Mouse (Mus musculus) cerebellum, postnatal 10 days (tissue): ENCODE data around the gene 4930469K13Rik.

ENCODE experiments used
- DNase-seq, 2 experiments: peaks; one replicate each; pipeline ENCODE4 v3.0.0; 2021; ENCODE audit warnings: mixed read lengths in 2 of 2

The 4930469K13Rik gene

DNA sequence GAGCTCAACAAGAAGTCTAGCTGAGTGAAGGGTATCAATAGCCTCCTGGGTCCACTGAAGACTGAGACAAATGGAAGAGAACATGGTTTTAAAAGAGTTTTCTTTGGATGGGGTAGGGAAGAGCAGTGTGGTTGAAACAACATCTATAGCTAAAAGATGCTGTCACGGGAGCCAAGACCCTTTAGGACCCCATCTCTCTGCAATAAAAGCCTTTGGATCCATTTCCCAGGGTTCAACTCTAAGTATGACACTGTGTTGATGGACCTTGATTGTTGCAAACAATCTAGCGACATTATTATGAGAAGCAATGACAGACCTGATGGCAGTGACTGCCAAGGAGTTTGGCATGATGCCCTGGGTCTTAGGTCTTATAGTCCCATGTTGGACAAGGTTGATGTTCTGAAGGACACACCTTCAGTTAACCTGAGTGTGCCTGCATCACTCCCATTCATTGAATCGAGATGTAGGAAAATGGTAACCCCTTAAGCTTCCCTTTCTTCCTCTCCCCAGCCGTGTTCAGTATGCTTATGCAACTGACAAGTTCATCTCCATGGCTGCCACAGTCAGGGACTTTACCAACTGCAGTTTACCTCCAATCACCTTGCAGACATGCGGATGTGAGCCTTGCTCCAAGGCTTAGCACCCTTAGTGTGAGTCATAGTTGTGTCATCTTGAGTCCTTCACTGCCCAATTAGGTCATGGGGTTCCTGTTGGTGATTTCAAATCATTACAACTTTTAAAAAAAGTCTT is 62.3 kb downstream of the 4930469K13Rik start:
- DNase-seq: peak; percentile 10 to 15

DNA sequence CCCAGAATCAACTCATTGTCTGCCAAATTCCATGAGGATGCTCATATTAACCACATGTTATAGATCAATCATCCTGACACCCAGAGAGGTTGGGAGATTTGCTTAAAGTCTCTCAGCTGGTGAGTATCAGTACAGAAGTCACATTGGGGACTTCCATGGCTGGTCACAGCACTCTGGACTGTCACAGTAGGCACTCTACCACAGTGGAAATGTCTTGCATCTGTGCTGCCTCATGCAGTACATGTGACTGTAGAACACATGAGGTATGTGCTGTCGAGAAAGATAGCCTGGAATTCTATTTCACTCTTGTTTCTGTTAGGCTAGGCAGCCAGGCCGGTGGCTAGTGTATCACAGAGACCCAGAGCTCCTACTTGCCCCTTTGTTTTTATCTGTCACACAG is 63.6 kb downstream of the 4930469K13Rik start:
- no peak for DNase-seq

DNA sequence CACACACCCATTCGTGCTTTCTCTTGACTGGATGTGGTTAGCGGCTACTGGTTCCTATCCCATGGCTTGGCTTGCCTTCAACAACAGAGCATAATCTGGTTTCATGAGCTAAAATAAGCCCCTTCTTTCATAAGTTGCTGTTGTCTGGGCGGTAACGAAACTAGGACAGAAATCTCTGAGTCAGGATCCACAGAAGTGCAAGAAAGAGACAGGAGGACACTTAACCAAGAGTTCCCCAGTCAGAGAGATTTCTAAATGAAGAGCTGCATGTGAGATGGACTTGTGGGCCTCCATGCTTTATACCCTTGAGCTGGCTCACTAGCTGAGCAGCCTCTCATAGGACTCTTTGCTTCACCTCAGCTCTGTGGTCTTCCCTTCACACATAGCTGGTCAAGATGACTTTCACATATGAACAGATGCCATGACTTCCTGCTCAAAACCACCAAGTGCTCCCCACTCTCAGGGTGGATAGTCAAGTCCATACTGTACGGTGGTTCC is 64.3 kb downstream of the 4930469K13Rik start:
- DNase-seq: no peak

DNA sequence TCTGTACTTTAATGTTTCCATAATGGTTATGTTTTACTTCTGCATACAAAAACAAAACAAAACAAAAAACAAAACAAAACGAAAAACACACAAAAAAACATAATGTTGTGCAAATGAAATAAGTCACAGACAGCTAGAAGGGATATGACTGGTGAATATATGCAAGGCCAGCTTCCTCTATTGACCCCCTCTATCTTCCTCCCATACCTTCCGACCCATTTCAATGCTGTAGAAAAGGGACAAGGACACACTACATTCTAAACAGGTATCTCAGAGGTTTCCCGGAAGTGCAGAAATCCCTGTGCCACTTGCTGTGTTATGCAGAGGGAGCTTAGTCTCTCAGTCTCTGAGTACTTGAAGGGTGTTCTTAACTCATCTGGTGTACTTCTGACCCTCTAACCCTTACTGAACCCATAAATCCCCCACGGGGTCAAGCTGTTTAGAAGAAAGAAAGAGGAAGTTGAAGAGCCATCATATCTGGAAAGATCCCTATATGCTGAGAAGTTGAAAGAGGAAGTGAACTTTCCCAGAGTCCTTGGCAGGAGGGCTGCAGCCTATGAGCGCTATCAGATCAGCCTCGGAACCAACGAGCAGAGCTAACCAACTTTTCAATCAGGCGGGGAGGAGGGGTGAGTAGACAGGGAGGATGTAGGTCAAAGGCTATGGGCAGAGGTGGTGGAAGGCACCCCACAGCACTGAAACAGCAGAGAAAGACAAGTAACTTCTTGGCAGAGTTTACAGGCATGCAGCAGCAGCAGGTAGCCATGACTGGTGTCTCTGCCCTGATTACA is 67.1 kb downstream of the 4930469K13Rik start:
- no peak for DNase-seq

DNA sequence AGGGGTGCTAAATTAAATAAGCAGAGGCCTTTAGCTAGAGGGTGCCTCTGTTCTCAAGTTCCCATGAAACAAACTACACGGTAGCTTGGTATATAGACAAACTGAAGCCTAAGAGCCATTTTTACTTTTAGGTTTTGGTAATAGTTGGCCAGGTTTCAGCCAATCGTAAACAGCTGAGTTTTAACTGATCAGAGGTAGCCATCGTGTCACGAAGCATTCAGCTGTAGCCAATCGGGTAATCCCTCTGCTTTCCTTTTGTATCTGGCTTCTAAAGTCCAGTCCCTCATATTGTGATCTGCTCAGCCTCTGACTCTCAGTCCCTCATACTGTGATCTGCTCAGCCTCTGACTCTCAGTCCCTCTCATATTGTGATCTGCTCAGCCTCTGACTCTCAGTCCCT is 68.7 kb downstream of the 4930469K13Rik start:
- DNase-seq: no peak

DNA sequence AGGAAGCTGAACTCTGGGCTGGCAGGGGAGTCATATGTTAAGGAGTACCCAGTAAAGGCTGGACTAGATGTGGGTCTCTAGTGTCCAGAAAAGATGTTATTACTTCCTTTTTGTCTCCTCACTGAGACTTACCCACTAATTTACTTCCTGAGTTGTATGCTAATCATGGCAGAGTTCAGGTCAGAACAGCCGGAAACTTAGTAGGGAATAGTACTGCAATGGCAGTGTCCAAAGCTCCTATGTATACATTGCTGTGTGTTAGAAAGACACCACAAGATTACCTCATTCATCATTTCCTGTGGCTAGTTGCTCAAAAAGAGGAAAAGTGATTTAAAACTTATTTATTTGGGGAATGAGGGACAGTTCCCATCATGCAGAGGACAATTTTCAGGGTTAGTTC is 73.3 kb downstream of the 4930469K13Rik start:
- no peak for DNase-seq

DNA sequence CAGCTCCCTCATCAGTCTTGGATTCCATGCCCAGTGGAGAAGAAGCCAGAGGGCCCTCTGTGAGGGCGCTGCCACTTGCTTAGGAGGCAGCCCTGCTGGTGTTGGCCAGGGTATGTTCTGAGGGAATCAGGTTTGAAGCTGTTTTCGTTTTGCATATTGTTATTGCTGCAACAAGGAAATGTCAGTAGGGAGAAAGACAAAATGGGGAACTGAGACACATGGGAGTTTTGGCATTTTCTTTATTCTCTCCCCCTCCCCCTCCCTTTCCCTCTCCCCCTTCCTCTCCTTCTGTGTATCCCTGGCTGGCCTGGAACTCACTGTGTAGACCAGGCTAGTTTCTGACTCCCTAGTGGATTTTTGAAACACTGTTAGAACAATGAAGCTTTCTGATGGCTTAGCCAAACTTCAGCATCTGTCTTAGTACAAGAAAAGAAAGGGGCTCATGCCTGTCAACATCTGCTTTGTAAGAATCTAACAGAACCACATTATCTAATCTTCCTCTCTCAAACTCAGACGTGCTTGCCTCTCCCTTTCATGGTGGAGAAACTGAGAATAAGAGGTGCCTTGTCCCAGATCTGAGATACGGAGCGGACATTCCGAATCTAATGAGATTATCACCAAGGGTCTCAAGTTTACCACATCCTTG is 86.2 kb downstream of the 4930469K13Rik start:
- no peak for DNase-seq

DNA sequence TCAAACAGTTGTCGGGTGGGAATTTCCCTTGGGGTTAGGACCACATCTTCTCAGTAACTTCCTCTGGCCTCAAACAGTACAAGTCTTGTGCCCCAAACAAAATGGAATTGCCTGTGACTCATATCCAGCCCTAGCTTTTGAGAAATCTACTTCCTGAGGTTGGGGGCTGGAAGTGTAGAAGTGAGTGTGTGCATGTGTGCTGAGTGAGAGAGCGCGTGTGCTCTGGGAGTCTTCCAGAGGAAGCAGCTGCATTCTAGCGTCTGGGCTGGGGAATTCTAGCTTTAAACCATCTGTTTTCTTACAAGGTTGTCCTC is 87.5 kb downstream of the 4930469K13Rik start:
- no peak for DNase-seq

DNA sequence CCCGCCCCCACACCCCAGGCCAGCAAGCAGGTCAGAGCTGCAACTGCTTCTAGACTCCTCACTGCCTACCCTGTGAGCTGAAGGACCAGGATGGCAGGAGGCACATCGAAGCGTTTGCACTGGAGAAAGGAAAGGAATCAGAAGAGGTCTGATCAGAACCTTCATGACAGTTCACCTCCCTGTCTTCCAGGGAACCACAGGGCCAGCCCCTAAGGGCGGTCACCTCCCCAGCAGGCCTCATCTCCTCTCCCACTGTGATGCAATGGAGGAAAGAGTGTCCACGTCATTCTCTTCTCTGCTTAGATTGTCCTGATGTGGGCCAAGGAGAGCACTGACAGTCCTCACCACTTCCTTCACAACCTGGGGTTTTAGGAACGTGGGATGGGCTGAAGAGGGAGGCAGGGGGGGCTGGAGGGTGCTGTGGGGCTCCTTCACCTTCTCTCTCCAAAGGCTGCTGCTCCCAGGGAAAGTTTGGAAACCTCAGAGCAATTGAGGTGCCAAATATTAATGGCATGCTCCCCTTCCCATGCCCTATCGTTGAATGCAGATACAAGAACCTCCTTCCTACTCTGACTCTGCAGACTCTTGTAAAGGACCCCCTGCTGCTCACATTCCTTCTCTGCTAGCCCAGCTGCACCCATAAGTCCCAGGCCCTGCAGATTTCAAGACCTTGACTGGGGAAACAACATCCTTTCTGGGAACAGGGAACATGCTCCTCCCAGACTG is 88.1 kb downstream of the 4930469K13Rik start:
- DNase-seq: no peak

DNA sequence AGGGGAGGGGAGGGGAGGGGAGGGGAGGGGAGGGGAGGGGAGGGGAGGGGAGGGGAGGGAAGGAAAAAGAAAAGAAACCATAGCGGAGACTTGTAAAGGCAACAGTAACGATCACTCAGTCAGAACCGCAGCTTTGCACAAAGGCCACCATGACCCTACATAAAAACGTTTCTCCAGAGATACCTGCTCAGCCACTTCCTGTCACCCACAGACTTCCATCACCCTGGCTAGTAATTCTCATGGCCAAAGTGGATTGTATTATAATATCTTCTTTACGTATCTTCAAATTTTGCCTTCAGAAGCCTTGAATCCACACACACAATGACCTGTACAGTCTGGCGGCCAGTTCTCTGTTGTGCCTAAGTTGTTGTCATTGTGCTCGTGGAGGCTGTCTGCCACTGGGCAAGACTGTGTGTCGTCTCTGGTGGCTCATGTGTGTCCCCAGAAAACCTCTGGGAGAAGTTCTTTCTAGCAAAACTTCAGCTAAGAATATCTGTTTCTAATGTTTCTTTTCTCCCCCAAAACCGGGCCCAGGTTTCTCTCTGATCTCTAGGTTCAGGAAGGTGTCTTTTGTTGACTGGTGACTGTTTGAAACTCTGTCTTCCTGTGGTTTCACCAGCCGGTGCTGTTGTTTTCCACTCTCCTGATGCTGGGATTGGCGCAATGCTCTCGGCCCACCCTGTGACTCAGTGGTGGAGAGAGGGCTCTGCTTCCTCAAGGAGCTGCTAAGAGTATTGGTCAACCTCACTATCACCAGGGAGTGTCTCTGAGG is 88.9 kb downstream of the 4930469K13Rik start:
- no peak for DNase-seq

DNA sequence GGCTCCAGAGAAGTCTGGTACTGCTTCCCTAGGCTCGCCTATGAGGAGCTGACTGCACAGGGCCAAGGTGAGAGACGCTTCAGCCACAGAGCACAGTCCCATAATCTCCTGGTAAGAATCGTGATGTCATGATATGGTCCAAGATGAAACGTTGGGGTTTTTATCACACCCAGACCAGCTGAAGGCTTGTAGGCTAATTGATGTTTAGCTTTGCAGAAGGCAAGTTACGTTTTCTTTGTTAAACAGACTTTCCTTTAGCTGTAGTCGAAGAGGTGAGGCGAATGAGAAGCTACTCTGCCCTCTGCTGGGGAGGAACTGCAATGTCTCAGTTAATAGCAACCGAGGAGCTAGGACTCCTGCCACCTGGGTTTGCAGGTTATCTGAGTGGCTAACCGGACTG is 89.7 kb downstream of the 4930469K13Rik start:
- peak; percentile 79 to 81 for DNase-seq

DNA sequence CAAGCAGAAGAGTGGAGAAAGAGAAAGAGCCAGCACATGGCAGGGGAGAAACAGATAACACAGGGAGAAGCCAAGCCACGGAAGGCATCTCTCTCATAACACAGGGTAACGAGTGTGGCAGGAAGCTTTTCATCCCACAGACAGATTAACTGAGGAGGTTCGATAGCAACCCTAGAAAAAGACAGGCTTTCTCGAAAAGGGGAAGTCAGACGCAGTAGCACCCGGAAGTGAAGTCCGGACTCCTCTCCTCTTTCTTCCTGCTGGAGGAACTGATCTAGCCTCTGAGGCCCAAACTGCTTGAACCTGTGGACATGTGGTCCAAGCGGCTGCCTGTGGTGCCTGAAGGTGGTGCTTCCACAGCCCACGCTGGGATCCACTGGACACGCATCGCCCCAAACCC is 90.1 kb downstream of the 4930469K13Rik start:
- no peak for DNase-seq

DNA sequence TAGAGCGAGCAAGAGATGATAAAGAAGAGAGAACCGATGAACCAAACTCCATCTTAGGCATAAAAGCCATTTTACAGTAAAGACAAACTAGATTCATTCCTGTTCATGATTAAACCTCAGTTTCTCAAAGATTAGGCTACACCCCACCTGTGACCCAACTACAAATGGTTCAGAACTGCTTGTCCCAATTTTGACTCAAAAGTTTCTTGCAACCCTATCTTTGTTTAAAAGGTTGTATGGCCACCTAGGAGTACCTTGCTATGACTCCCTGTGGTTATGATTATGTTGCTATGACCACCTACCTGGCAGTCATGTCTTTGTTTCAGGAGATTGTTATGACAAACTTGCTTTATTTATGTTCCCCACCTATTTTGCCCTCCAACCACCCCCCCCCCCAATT is 90.7 kb downstream of the 4930469K13Rik start:
- no peak for DNase-seq

DNA sequence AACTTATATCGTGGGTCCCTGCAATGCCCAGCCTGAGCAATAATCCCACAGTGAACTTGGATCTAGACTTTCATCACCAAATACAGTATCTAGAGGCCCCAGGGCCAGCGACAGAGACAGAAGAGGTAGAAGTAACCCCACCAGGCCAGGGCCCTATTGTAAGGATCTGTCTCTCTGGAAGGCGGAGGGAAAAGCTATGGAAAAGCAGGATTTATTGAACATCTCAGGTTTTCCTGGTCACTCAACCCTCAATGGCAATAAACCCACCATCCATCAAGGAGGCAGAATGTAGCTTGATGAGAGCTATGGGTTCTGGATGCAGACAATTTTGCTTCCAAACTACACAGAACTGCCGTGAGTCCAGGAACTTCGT is 95.8 kb downstream of the 4930469K13Rik start:
- no peak for DNase-seq

DNA sequence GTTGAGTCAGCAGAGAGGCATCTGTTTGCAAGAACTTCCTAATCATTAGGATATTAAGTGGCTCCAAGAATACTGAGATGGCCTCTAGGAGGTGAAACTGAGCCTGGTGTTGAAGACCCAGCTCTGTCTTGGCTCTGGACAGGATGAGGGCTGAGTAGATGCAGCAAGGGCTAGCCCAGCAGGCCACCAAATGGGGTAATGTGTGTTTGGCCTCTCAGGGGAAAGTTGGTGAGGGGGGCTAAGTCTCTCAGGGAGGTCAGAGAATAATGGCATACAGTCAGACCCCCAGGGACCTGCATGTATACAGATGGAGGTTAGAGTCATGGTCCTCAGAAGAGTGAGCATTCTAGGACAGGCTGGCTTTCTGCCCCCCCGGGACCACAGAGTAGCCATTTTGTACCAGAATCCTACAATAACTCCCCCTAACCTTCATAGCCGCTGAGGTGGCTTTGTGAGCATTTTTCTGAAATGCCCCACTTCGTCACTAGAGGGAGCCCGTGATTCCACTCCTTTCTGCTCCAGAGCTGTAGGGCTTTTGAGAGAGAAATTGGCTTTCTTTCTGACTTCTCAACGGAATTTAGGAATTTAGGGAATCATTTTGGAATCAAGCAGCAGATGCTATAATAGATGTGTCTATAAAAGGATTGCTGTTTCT is 96.3 kb downstream of the 4930469K13Rik start:
- DNase-seq: peak; percentile 76 to 80

DNA sequence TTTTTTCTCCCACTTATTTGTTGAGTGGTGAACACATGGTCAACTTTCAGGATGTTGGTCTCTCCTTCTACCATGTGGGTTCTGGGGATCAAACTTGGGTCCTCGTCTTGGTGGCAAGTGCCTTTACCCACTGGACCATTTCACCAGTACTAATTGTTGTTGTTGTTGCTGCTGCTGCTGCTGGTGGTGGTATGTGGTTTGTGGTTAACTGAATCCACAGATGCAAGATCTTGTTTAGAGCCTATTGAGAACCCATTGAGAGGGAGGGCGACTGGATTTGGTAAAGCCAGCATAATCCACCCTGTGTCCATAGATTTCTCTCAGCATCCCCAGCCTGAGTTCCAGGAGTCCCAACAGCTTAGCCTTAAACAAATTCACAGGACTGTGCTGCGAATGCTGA is 97.9 kb downstream of the 4930469K13Rik start:
- no peak for DNase-seq

DNA sequence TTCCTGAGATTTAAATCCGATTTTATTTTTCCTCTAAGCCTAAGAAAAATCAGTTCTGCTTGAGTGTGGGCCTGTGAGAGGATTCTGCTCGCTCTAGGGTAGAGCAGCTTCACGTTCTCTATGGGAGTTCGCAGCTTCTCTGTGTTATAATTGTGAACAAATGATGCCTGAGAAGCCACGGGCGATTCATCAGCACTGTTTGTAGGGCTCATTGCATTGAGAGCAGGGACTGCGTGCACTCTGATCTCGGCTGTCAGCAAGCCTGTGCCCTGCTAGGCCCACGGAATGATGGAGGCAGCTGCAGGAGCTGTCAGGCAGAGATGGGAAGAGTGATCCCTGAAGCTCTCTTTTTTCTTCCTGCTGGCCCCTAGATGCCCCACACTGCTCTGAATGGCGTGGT is 100.1 kb downstream of the 4930469K13Rik start:
- DNase-seq: no peak

DNA sequence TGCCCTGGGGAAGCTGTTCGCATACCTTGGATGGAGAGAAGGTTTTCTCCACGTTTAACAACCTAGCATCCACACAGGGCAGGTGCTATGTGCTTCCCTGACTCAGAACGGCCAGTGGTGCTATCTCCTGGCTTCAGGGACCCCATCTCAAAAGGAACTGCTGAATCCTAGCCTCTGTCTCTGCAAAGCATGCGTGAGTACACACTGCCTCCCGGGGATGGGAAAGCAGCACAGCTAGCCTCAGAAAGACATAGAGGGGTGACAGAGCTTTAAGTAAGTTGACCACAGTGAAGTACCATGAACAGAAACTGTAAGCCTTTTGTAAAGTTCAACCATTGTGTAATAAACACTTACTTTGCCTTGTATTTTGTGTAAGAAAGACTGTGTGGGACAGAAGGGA is 104.9 kb downstream of the 4930469K13Rik start:
- DNase-seq: no peak

DNA sequence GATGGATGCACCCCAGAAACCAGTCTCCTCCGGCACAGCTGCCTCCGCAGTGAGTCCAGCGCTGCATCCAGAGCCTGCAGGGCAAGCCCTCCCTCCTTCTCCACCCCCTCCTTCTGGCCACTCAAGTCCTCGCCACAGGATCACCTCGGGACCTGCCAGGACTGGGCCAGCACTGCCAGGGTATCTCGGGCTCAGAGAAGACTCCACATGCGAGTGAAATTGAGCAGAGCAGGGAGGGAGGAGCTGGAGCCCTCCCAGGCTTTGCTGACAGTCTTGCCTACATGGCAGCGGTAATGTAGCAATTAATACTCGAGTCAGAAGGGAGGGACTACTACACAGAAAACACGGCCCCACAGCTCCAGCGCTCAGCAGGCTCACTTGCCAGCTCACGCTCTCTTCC is 105.4 kb downstream of the 4930469K13Rik start, which contains the start of gene Kcnip1:
Kcnip1 (minus strand) TSS at position 215 of the 400 bp plus-strand sequence.
- peak; percentile 83 to 93 for DNase-seq

DNA sequence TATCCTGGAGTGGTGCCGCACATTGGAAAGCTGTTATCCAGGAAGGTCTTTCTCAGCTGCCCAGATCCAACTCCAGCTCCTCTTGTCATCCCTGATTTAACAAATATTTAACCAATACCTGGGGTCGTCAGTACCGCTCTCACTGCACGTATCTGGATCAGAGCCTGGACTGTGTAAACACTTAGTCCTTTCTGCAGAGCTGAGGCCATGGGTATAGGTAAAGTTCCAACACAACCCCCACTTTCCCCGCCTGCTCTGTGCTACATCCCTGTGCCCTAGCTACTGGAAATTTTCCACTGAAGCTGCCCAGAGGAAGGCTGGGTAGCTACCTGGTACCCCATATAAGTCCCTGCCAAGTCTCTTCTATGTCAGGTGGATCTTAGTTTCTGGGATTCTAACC is 108.4 kb downstream of the 4930469K13Rik start:
- no peak for DNase-seq

DNA sequence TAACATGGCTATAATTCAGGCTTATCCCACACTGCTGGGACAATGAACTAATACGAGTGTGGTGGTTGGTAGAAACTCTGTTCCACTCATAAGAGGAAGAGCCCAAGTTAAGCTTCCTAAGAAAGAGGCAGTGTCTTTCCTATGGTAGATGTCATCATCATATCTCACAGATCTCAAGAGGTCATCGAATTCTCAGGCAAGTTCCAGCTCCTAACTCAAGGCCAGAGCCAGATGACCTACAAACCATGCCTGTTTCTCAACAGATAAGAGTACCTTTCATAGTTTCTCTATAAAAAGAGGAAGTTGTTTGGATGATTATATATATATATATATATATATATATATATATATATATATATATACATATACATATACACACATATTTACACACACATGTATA is 111.8 kb downstream of the 4930469K13Rik start:
- no peak for DNase-seq

DNA sequence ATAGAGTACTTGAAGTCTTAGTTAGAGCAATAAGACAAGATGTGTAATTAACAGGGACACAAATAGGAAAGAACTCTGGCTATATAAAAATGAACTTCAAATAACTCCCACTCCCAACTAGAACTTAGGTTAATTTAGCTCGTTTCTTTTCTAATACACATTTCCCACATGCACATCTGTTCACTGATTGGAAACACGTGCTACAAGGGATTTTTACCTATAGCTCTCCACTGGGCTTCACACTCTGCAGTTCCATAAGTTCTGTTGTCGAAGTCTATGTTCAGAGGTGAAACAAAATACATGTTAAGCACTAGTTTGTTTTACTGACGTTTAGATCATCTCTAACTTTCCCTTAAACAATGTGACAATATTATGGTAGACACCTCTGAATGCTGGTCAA is 118.2 kb downstream of the 4930469K13Rik start:
- no peak for DNase-seq
